Mouse (Mus musculus) cerebellum, postnatal 36 days (tissue): ENCODE data around the gene Aldh8a1.
A peak's percentile ranks its signal among the peaks of the same experiment; 100 is the strongest.

Experiments used
- DNase-seq, 2 experiments: peaks; one replicate each; pipeline ENCODE4 v3.0.0; 2021 to 2022; ENCODE audit warnings: mixed read lengths in 2 of 2

Aldh8a1 gene

DNA sequence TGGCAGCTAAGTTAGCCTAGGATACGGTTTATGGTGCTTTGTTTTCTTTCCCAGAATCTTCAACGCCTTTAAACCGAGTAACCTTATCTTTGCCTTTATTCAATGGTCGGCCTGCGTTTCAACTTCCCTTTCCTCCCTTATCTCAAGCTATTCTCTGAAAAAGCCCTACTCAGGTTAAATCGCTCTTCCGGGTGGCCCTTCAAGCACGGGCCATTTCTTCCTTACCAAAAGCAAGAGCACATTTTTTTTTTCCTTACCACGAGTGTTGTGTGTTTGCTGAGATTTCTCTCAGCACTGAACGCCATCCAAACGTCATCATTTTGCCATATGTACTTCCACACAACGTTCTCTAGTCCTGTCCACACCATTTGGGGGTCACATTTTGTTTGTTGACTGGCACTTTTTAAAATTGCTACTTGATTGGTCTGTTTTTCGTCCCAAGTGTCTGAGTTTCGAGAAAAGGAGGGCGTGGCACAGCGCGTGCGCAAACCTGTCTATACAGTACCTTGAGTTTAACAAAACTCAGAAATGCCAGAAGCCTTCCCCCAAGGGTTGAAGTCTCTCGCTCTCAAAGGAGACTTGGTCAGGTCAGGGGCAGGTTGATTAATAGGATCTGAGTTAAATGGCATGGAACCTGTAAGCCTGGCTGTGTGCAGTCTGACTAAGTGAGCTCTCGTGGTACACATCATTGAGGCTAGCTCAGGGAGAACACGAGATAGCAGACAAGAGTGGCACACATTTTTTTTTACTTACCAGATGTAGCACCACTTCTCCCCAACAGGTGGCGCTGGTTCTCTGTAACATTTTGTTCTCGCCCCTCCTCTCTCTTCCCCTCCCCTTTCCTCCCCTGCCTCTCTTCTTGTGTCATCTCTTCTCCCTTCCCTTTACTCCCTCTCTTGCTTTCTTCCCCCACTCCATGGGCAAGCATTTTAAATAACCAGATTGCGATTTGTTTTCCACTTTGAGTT lies 43.6 kb downstream of the Aldh8a1 start:
- DNase-seq, result peak; percentile 31 to 50

DNA sequence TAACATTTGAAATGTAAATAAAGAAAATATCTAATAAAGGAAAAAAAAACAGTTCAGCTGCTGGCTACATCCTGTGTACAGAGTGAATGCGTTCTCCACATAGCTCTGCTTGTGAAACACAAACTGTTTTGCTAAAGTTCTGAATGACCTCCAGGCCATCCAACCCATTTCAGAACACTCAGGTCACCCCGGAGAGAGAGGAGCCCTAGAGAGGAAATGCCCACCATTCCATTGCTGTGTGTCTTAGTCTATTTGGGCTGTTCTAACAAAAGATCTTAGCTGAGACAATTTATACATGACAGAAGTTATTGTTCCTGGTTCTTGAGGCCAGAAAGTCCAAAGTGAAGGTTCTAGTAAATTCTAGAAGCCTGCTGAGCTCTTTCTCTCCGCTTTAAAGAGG lies 49.4 kb downstream of the Aldh8a1 start:
- no peak for DNase-seq

DNA sequence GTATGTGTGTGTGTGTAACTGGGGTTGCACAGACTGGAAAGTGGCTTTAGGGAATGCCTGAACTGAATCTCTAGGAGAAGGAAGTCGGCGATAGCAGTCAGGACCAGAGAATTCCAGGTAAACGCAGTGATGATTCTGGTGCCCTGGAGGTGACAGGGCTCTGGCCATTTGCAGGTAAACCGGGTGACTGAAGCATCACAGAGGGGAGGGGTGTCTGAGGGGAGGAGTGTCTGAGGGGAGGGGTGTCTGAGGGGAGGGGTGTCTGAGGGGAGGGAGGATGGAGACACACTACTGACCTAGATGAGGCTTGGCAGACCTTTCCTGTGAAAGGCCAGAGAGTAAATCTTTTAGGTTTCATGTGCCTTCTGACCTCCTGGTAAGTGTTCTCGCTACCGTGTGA lies 50.9 kb downstream of the Aldh8a1 start:
- DNase-seq, result no peak

DNA sequence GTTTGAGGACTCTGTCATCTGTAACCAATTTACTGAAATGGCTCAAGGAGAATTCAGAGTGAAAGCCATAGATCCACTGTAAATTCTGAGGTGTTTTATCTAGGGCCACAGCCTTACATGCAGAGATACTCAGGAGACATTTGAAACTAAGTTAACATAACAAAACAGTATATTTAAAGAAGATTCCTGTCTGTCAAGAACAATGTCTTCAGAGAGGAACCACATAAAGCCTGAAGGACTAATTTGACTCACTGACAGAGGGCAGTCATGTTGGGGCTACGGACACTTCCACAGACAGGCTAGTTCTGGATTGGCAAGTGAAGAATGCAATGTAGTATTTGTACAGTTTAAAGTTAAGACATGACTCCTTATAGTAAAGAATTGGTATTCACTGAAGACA lies 62.2 kb downstream of the Aldh8a1 start:
- no peak for DNase-seq

DNA sequence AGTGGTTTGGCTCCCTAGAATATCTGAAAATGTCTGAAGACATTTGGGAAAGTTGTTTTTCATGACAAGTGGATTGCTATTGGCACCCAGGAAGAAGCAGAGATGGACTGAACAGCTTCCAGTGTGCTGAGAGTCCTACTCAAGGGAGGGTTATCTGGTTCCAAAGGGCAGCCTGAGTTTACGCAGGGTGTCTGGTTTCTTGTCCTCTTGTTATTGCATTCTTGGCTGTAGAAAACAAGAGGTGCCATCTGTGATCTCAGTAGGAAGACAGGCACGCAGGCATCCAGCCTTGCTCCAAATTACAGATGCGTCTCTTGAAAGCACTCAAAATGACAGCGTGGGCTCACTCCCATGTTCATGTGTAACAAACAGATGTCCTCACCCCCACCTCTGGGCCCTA lies 63.9 kb downstream of the Aldh8a1 start:
- no peak for DNase-seq

DNA sequence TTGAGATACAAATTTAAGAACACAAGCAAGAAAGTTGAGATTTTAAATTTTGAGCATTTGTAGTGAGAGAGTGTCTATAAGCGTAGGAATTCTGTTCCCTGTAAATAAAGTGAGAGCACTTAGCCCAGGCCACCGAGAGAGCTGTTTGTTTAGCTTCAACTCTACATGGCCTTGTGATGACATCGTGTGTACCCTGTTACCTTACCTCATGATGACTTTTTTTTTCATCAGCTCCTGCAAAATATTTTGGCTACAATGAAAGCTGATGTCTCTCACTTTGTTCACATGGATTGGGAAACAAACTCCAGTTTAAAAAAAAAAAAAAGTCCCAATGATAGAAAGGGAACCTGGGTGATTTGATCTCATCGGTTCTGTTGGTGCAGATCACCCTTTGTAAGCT lies 64.6 kb downstream of the Aldh8a1 start:
- no peak for DNase-seq

DNA sequence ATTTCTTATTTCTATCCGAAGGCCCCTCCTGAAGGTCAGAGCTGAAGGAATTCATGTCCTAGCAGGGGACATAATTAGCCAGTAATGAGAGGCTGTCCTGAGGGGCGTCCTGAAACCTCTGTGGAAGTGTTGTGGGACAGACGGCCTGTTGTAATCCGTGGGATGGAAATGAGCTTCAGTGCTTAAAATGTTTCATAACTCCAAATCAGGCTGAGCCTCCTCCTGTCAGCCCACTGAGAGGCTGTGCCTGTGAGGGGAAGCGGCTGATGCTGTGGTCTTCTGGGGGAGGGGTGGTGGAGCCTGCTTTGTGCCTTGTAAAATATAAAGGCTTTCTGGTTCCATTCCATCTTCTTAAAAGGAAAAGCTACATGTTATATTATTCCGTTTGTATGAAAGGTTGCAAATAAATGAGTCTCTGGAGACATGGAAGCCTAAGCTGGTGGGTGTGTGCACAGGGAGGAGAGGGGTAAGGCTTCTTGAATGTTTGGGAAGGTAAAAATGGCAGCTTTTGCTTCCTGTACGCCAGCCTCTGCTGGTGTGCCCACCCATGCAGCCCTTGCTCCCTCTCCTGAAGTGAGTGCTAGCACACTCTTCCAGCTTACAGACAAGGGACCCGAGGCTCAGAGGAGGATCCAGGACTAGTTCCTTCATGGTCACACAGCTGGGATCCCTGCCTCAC lies 66.7 kb downstream of the Aldh8a1 start:
- no peak for DNase-seq

DNA sequence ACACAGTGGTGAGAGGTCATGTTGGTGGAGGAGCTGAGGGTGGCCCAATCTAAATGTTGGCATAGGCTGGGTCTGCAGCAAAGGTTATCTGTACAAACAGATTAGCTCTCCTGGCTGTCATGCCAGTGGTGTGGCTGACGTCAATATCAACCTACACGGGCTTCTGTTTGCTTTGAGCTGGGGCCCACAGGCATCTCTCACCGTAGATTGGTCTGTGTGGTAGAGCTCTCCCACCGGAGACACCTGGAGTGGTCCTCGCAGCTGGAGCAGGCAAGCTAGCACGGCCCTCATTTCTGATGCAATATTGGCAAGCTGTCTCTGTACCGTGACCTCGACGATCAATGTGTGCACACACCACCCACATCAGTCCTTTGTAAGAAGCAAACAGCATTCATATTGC lies 67.3 kb downstream of the Aldh8a1 start:
- DNase-seq, result no peak
